Mouse (Mus musculus) subcutaneous adipose tissue, adult 2 months (tissue): Measurements from ENCODE around the gene Iscu. TPM values are rescaled to one million over a fixed set of nuclear protein-coding genes. Genes with fewer than 3 reads are reported as not detected.

Experiments
- polyA plus RNA-seq: library from polyadenylated mRNA; depleted of rRNA; stranded (reverse); fragments of >200 nt; gene quantifications from 2 replicates; pipeline ENCODE4 v1.2.3, GENCODE M21; 2012; ENCODE audit warnings: low replicate concordance; rRNA removed

Iscu gene
- polyA plus RNA-seq, result 158 and 284 TPM in 2 replicates

GRCm38 (mm10) chr5:113772450-113772895 lies at the start of gene Iscu, which contains the start of gene Sart3:
Gene Iscu (plus strand): TSS chr5:113772748.
Gene Sart3 (minus strand): TSS chr5:113772510.

DNA sequence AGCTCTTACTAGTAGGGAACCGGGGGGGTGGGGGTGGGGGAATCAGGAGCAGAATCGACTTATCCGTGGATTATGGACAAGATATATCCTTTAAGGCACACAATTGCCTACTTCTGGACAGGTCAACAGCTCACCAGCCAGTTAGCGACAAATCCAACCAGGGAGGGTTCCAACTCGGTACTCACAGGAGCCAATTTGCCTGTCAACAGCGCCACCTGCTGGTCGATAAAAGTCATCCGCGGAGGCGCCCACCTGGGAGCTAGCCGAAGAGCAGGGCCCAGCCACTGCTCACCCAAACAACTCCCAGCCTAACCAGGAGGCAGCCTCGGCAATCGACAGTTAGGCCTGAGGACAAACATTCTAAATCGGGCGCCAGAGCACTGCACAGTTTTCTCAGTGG lies 48.1 kb upstream of the Iscu start, which contains the start of gene 1700069L16Rik:
TSS of gene 1700069L16Rik (minus strand) at position 327 of the 400 bp plus-strand sequence.

GRCm38 (mm10) chr5:113735345-113736112 lies 37.0 kb upstream of the Iscu start, which contains the start of gene Ficd:
Gene Ficd (plus strand): TSS chr5:113735803.

GRCm38 (mm10) chr5:113800280-113800679 lies 27.7 kb downstream of the Iscu start, which contains the start of gene Tmem119:
Gene Tmem119 (minus strand): TSS chr5:113800516.

Other genes starting within 250 kb of the Iscu start
- gene Cmklr1, start 122.3 kb upstream of the Iscu start, polyA plus RNA-seq, result 123 and 313 TPM in 2 replicates
- gene 1700069L16Rik, start 48.0 kb upstream of the Iscu start, polyA plus RNA-seq, result not detected in 2 replicates
- 7.4 and 9.3 TPM in 2 replicates for gene Ficd, start 36.9 kb upstream of the Iscu start, polyA plus RNA-seq
- gene Sart3, start 238 bp upstream of the Iscu start, polyA plus RNA-seq, result 11.8 and 34.5 TPM in 2 replicates
- gene Tmem119, start 27.8 kb downstream of the Iscu start, polyA plus RNA-seq, result 19.5 and 149 TPM in 2 replicates
- 31.6 and 49.3 TPM in 2 replicates for gene Selplg, start 59.9 kb downstream of the Iscu start, polyA plus RNA-seq
- gene Coro1c, start 136.0 kb downstream of the Iscu start, polyA plus RNA-seq, result 85.5 and 112 TPM in 2 replicates
- 13.9 and 23.9 TPM in 2 replicates for gene Ssh1, start 221.1 kb downstream of the Iscu start, polyA plus RNA-seq
- 0.30 TPM in 1 of 2 replicates, not detected in the other for gene Dao, start 231.0 kb downstream of the Iscu start, polyA plus RNA-seq